Mouse (Mus musculus): ENCODE data around the gene Rmnd5b.

Rmnd5b gene

DNA sequence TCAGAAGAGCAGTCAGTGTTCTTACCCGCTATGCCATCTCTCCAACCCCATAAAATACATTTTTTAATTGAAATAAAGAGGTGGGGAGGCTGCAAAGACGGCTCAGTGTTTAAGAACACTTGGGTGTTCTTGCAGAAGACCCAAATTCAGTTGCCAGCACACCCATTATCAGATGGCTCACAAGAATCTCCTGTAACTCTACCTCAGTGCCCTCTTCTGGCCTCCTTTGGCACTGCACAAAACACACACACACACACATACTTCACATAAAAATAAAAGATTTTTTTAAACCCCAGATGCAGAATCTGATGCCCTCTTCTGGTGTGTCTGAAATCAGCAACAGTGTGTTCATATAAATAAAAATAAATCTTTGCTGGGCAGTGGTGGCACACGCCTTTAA lies 46.9 kb downstream of the Rmnd5b start:
- DNase-seq: no peak

- no peak for DNase-seq
Observed at GRCm38 (mm10) chr11:51587059-51587458, 48.6 kb downstream of the Rmnd5b start.

- no peak for DNase-seq
Observed at GRCm38 (mm10) chr11:51586411-51586810, 49.3 kb downstream of the Rmnd5b start.

DNA sequence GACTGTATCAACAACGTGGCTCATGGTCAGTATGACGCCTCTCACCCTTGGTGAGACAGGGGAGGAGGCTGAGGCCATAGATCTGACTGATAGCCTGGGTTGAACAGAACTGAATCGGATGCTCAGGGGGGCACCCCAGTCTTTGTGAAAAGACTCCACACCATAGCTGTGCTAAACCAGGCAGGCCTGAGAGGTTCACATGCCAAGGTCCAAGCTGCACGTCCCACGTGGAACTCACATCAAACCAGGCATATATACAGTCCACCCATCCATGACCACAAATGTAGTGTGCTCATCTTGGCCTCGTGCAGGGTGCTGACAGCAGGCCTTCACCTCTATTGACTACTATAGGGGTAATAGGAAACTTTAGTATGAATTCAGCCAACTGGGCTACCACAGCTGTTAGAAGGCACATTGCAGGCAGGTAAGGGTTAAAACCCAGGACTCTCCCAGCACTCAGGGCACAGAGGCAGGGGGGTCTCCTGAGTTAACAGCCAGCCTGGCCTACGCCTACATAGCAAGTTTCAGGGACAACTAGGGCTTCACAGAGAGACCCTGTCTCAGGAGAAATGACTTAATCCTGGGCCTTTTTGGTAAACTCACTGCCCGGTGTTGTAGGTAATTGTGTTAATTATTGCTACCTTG lies 50.0 kb downstream of the Rmnd5b start:
- DNase-seq: no peak

DNA sequence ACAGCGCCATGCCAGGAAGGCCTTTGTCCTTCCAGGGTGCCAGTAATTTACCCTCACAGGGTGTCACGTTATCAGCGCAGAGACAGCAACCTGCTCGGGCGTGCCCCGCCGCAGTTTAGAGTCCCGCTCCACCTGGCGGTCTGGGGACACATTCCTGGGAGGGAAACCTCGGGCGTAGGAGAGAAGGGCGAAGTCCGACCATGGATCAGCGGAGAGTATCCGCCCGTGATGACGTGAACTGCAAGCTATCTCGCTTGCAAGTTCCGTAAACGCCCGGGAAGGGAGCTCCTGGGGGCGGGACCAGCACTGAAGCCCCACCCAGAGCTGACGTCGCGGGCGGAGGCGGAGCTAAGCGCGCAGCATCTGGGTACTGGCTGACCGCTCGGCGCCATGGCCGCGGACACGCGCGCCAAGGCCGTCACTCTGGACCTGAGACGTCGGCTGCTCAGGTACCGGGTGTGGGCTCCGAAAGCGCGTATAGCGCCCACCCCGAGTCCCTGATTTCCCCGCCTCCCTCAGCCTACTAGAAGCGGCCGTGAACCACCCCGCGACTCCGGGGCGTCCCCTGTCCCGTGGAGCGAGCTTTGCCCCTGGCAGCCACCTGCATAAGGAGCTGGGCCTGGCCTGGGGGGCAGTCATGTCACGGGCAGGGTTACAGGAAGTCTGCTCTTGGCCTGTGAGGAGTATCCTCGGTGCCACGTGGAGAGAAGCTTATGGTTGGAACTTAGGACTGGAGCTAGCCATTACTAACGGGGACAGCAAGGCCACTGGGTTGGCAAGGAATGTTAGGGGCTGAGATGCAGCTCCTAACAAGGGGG lies 51.1 kb downstream of the Rmnd5b start, which contains the start of gene Phykpl:
Gene Phykpl, plus strand, starts transcription at position 327 of the 818 bp plus-strand sequence.
- DNase-seq: peak; percentile 96

DNA sequence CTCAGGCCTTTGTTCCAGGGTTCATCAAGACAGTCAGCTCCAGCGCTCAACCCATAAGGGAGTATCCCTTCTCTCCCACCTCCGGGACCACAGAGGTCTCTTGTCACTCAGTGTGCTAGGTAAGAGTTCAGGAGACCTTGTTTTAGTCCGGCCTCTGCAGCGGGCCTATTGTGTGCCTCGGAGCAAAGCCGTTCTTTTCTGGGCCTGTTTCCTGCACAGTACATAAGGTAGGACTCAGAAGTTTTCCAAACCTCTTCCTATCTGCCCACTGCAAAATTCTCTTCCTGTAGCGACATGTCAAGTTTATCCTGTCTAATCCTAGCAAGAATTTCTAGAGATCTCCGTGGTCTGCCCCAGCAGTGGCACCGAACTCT lies 51.7 kb downstream of the Rmnd5b start:
- DNase-seq: no peak

- peak; percentile 58 for DNase-seq
Observed at GRCm38 (mm10) chr11:51582713-51583112, 53.0 kb downstream of the Rmnd5b start.

DNA sequence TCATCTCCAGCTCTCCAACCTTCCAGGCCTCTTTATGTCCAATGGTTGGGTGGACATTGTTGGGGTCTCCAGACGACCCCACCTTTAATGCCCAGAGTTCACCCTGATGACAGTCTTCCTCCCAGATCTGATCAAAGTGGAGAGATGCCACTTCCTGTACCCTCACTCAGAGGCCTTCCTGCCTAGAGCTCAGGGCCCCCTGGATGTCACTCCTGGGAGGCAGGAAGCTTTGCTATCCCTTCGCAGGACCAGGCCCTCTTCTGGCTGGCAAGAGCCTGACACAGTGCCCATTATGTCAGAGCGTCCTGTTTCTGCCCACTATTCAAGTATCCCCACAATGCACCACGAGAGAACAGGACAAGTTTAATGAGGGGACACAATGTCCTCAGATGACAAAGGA lies 56.7 kb downstream of the Rmnd5b start:
- no peak for DNase-seq

DNA sequence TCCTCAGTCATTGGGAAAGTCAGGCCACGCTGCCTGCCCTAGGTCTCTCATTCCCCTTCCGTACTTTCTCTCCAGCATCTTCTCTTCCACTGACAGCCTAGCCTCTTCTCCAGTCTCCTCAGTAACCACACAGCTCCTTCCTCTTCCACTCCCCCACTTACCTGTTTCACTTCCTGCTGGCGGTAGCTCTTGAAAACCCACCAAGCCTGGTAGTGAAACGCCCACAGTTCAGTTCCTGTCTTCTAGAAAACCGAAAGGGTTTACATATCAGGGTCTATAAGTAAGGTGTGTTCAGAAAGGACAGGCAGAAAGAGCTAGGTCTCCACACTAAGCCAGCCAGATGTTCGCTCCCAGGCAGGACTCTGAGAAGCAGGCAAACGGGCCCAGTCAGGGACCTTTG lies 58.1 kb downstream of the Rmnd5b start:
- no peak for DNase-seq

- DNase-seq: no peak
Observed at GRCm38 (mm10) chr11:51576454-51576853, 59.2 kb downstream of the Rmnd5b start.

All from cerebellum, adult 11 months (tissue).